Mouse (Mus musculus): ENCODE measurements around the gene Gm49380. TPM values are rescaled to one million over a fixed set of nuclear protein-coding genes. Genes with fewer than 3 reads are reported as not detected.
A peak's percentile ranks its signal among the peaks of the same experiment; 100 is the strongest.
"Not testable (repeated sequence)": the region's sequence is repeated elsewhere in the genome, so short reads cannot be mapped to it uniquely, and the experiment has no call there.

Gm49380 gene
- total and polyA plus RNA-seq, 3 experiments = 0.24 TPM; not detected in 2

GRCm38 (mm10) chr9:44114453-44114852, 1.2 kb upstream of the Gm49380 start:
- no peak overlapping the region for H3K27ac ChIP-seq (ENCODE audit: control insufficient read depth, low read depth, low read length)
- no peak for DNase-seq (ENCODE audit: low read depth, low spot score)
- H3K9ac ChIP-seq (ENCODE audit: control insufficient read depth, low read depth, low read length, poor library complexity, severe bottlenecking) = no peak overlapping the region
- H3K27me3 ChIP-seq (ENCODE audit: control insufficient read depth in 1 of 2, insufficient read depth in 2 of 2, low read length in 2 of 2) = no peaks in the 10 kb centered on the region
- no peaks in the 10 kb centered on the region for H3K9me3 ChIP-seq (replicated peaks; ENCODE audit: insufficient read depth, low read length)
- peaks cover 26% of the 10 kb centered on the region for H3K79me2 ChIP-seq (ENCODE audit: control insufficient read depth, insufficient read depth, low read length, poor library complexity)
- H3K36me3 ChIP-seq (ENCODE audit: control insufficient read depth in 1 of 2, insufficient read depth in 2 of 2, low read length in 2 of 2) = peaks cover 0 to 10% of the 10 kb centered on the region in 2 experiments; a peak in 2 of 4 replicates
- no peak for TF ChIP-seq ZNF384 (IDR thresholded peaks at IDR 0.05; ENCODE audit: low read depth, low read length)
- TF ChIP-seq POLR2AphosphoS2 (IDR thresholded peaks at IDR 0.05; ENCODE audit: low read length) = no peak
- no peak for TF ChIP-seq ZKSCAN1 (IDR thresholded peaks at IDR 0.05; ENCODE audit: low read depth, low read length)
- no peak for TF ChIP-seq USF2 (IDR thresholded peaks at IDR 0.05; ENCODE audit: borderline replicate concordance in 1 of 2, insufficient read depth in 1 of 2, low read depth in 1 of 2, low read length in 2 of 2)
- no peak for TF ChIP-seq MAX (IDR thresholded peaks at IDR 0.05; ENCODE audit: low read length)
- no peak for TF ChIP-seq JUND (IDR thresholded peaks at IDR 0.05; ENCODE audit: low read depth, low read length)
- TF ChIP-seq UBTF (IDR thresholded peaks at IDR 0.05; ENCODE audit: borderline replicate concordance, insufficient read depth, low read depth, low read length) = no peak
- no peak for TF ChIP-seq NELFE (IDR thresholded peaks at IDR 0.05; ENCODE audit: low read depth, low read length)
- no peak for TF ChIP-seq MYC (IDR thresholded peaks at IDR 0.05; ENCODE audit: low read depth, low read length)
- no peak for TF ChIP-seq BHLHE40 (IDR thresholded peaks at IDR 0.05; ENCODE audit: borderline replicate concordance, low read depth, low read length)
- no peak for TF ChIP-seq TBP (IDR thresholded peaks at IDR 0.05; ENCODE audit: low read depth, low read length)
- no peak for TF ChIP-seq POLR2A (IDR thresholded peaks at IDR 0.05; ENCODE audit: control insufficient read depth in 1 of 2, insufficient read depth in 1 of 2, low read depth in 1 of 2, low read length in 2 of 2, poor library complexity in 1 of 2)
- no peak for TF ChIP-seq POLR2AphosphoS5 (IDR thresholded peaks at IDR 0.05; ENCODE audit: borderline replicate concordance, low read depth, low read length)
- no peak for TF ChIP-seq TAL1 (IDR thresholded peaks at IDR 0.05; ENCODE audit: low read length)
- TF ChIP-seq GATA1 (IDR thresholded peaks at IDR 0.05; ENCODE audit: low read depth, low read length) = no peak
- TF ChIP-seq MYB (IDR thresholded peaks at IDR 0.05; ENCODE audit: low read depth, low read length) = no peak
- TF ChIP-seq RAD21 (IDR thresholded peaks at IDR 0.05; ENCODE audit: low read depth, low read length) = no peak
- TF ChIP-seq NRF1 (IDR thresholded peaks at IDR 0.05; ENCODE audit: insufficient read depth, low read depth, low read length, poor library complexity, severe bottlenecking) = no peak
- peaks cover 0 to 18% of the 10 kb centered on the region in 2 experiments; a peak in 2 of 4 replicates for H3K4me1 ChIP-seq (ENCODE audit: control insufficient read depth in 1 of 2, insufficient read depth in 2 of 2, low read length in 2 of 2)
- H3K4me3 ChIP-seq (ENCODE audit: control insufficient read depth in 1 of 2, insufficient read depth in 1 of 2, low read depth in 2 of 2, low read length in 2 of 2) = no peak overlapping the region

GRCm38 (mm10) chr9:44111909-44112308, 1.4 kb downstream of the Gm49380 start:
- not testable (repeated sequence) for DNase-seq (ENCODE audit: low read depth, low spot score); H3K9me3 ChIP-seq (replicated peaks; ENCODE audit: insufficient read depth, low read length); H3K27me3 ChIP-seq (ENCODE audit: control insufficient read depth in 1 of 2, insufficient read depth in 2 of 2, low read length in 2 of 2)
- Histone ChIP-seq H3K27ac (ENCODE audit: control insufficient read depth, low read depth, low read length) (peak overlapping the region; percentile 21; the same call in 1 of the 2 replicates), H3K9ac (ENCODE audit: control insufficient read depth, low read depth, low read length, poor library complexity, severe bottlenecking) (peak overlapping the region; percentile 96), H3K4me1 (ENCODE audit: control insufficient read depth in 1 of 2, insufficient read depth in 2 of 2, low read length in 2 of 2) (peaks cover 0 to 21% of the 10 kb centered on the region in 2 experiments; a peak in 3 of 4 replicates), H3K79me2 (ENCODE audit: control insufficient read depth, insufficient read depth, low read length, poor library complexity) (peaks cover 49% of the 10 kb centered on the region), H3K36me3 (ENCODE audit: control insufficient read depth in 1 of 2, insufficient read depth in 2 of 2, low read length in 2 of 2) (peaks cover 0 to 14% of the 10 kb centered on the region in 2 experiments; a peak in 2 of 4 replicates), H3K4me3 (ENCODE audit: control insufficient read depth in 1 of 2, insufficient read depth in 1 of 2, low read depth in 2 of 2, low read length in 2 of 2) (peak overlapping the region; percentile 28 to 88)
